Comparison of ENCODE assay signal across 14 mouse cellular contexts in genomic region chr5:98032803-98033420, GRCm38 (mm10). TPM values are rescaled to one million over a fixed set of nuclear protein-coding genes. Genes with fewer than 3 reads are reported as not detected.
A peak's percentile ranks its signal among the peaks of the same experiment; 100 is the strongest.
DNase-seq lines count a peak whose midpoint lies in the region; ATAC-seq and TF ChIP-seq lines count a peak whose summit lies in the region.
"Had no signal": no experiment of that assay in that cellular context is flagged by ENCODE, and none has a peak within 500 bp of the region (broad histone marks: within the 10 kb centered on the region; RNA-seq: fewer than 3 reads in every experiment).

No protein-coding gene starts in this region.

- H3K4me2 ChIP-seq in forebrain, embryonic 15.5 days (replicated peaks) = no peak overlapping the region
- no peak overlapping the region for H3K4me2 ChIP-seq in forebrain, embryonic 12.5 days
- H3K4me2 ChIP-seq: heart, embryonic 12.5 days; hindbrain, embryonic 12.5 days; liver, embryonic 12.5 days; stomach, embryonic 15.5 days had no signal

- DNase-seq in spleen, adult 18-20 months = peak; percentile 16 to 35
- DNase-seq in spleen, postnatal 14 days (ENCODE audit: low spot score in 2 of 2) = no peak
- peak; percentile 15 to 22 for DNase-seq in CD8-positive naive resting alpha-beta T cell, adult 2 months (ENCODE audit: low read depth in 2 of 2, low spot score in 2 of 2)
- DNase-seq in spleen, adult 2 months (ENCODE audit: low read depth in 1 of 2, low spot score in 2 of 2) = peak; percentile 54 to 90
- DNase-seq: cerebellum, postnatal 10 days; kidney, adult 8-10 months had no signal

- no peaks in the 10 kb centered on the region for H3K9me3 ChIP-seq in forebrain, embryonic 15.5 days
- H3K9me3 ChIP-seq in forebrain, embryonic 12.5 days = no peaks in the 10 kb centered on the region
- H3K9me3 ChIP-seq: heart, embryonic 12.5 days; hindbrain, embryonic 12.5 days; liver, embryonic 12.5 days; stomach, embryonic 15.5 days had no signal

- no peak for TF ChIP-seq POLR2A in spleen, adult 2 months (IDR thresholded peaks at IDR 0.05; ENCODE audit: low read depth, low read length)

- H3K36me3 ChIP-seq in spleen, adult 2 months (ENCODE audit: control insufficient read depth, insufficient read depth, low read length) = no peaks in the 10 kb centered on the region
- H3K36me3 ChIP-seq in forebrain, embryonic 15.5 days = no peaks in the 10 kb centered on the region
- H3K36me3 ChIP-seq in forebrain, embryonic 12.5 days (replicated peaks) = no peaks in the 10 kb centered on the region
- H3K36me3 ChIP-seq: heart, embryonic 12.5 days; hindbrain, embryonic 12.5 days; liver, embryonic 12.5 days; stomach, embryonic 15.5 days had no signal

- WGBS in spleen, adult 2 months = 25% methylated on average over 7 of the region's 7 CpGs
- WGBS in forebrain, embryonic 15.5 days = 76% methylated on average over 7 of the region's 7 CpGs
- 74% methylated on average over 7 of the region's 7 CpGs for WGBS in forebrain, embryonic 12.5 days

- TF ChIP-seq CTCF in spleen, adult 2 months (IDR thresholded peaks at IDR 0.05; ENCODE audit: extremely low read depth, insufficient read depth, insufficient read length, insufficient replicate concordance) = no peak

- H3K4me1 ChIP-seq in spleen, adult 2 months (ENCODE audit: control insufficient read depth, insufficient read depth, insufficient read length) = peaks cover 12% of the 10 kb centered on the region; the same call in 1 of the 2 replicates
- peaks cover 30% of the 10 kb centered on the region for H3K4me1 ChIP-seq in forebrain, embryonic 15.5 days
- H3K4me1 ChIP-seq in forebrain, embryonic 12.5 days = peaks cover 16% of the 10 kb centered on the region; the same call in 1 of the 2 replicates
- H3K4me1 ChIP-seq: stomach, embryonic 15.5 days had no signal

- H3K27me3 ChIP-seq in spleen, adult 2 months (ENCODE audit: control insufficient read depth, insufficient read depth, low read length) = no peaks in the 10 kb centered on the region
- H3K27me3 ChIP-seq in forebrain, embryonic 15.5 days = no peaks in the 10 kb centered on the region
- no peaks in the 10 kb centered on the region for H3K27me3 ChIP-seq in forebrain, embryonic 12.5 days
- H3K27me3 ChIP-seq: heart, embryonic 12.5 days; stomach, embryonic 15.5 days had no signal

- no peak overlapping the region for H3K9ac ChIP-seq in forebrain, embryonic 15.5 days (replicated peaks)
- H3K9ac ChIP-seq in forebrain, embryonic 12.5 days = no peak overlapping the region
- H3K9ac ChIP-seq: heart, embryonic 12.5 days; hindbrain, embryonic 12.5 days; liver, embryonic 12.5 days; stomach, embryonic 15.5 days had no signal

- ATAC-seq in hematopoietic stem cell, adult 5-6 weeks (replicated peaks in 1 of 2; ENCODE audit: insufficient read depth in 1 of 2, low FRiP score in 2 of 2, low TSS enrichment in 1 of 2, low read depth in 1 of 2, poor library complexity in 2 of 2, severe bottlenecking in 2 of 2) = peak; percentile 86 to 90
- ATAC-seq in forebrain, embryonic 15.5 days (replicated peaks) = no peak
- ATAC-seq in forebrain, embryonic 12.5 days (ENCODE audit: low FRiP score) = no peak
- ATAC-seq: liver, embryonic 12.5 days had no signal

- no peak overlapping the region for H3K4me3 ChIP-seq in spleen, adult 2 months (ENCODE audit: extremely low read depth, insufficient read depth, insufficient read length)
- no peak overlapping the region for H3K4me3 ChIP-seq in forebrain, embryonic 15.5 days
- H3K4me3 ChIP-seq in forebrain, embryonic 12.5 days (replicated peaks) = no peak overlapping the region
- H3K4me3 ChIP-seq: heart, embryonic 12.5 days; hindbrain, embryonic 12.5 days; liver, embryonic 12.5 days; myocyte; stomach, embryonic 15.5 days had no signal

- no peak overlapping the region for H3K27ac ChIP-seq in spleen, adult 2 months (ENCODE audit: insufficient read depth, low read length)
- H3K27ac ChIP-seq in forebrain, embryonic 15.5 days (replicated peaks) = no peak overlapping the region
- no peak overlapping the region for H3K27ac ChIP-seq in forebrain, embryonic 12.5 days
- H3K27ac ChIP-seq: hindbrain, embryonic 12.5 days; liver, embryonic 12.5 days; stomach, embryonic 15.5 days had no signal

RNA-seq across cellular contexts. Expression of gene Antxr2, which starts 2.1 kb away (rescaled TPM):
- total RNA-seq in hematopoietic stem cell, adult 5-6 weeks (2017) = 23.3 and 27.5 TPM in 2 replicates
- 2.4 and 2.6 TPM in 2 replicates for polyA plus RNA-seq in spleen, adult 2 months (2012; rRNA removed)
- polyA plus RNA-seq in forebrain, embryonic 15.5 days (2015; fragmentation: Nextera tagmentation; extraction: Ambion mirVana) = 4.1 and 4.4 TPM in 2 replicates
- polyA plus RNA-seq in forebrain, embryonic 12.5 days (2016; fragmentation: Nextera tagmentation; extraction: Ambion mirVana) = 9.2 and 9.5 TPM in 2 replicates

Comparison
In these comparisons a context has a peak if more than half of its experiments do, and no peak if none do; other contexts are left out.
1. DNase-seq: peak in spleen, adult 18-20 months (2 of 2), CD8-positive naive resting alpha-beta T cell, adult 2 months (2 of 2) and spleen, adult 2 months (2 of 2); none in spleen, postnatal 14 days (0 of 2).
2. ATAC-seq: peak in hematopoietic stem cell, adult 5-6 weeks (2 of 2); none in forebrain, embryonic 15.5 days (single experiment) and forebrain, embryonic 12.5 days (single experiment).